Mouse (Mus musculus): ENCODE measurements around the gene Nop14.

- TF ChIP-seq CTCF (IDR thresholded peaks at IDR 0.05; ENCODE audit: low read depth) (no peak), EP300 (IDR thresholded peaks at IDR 0.05; ENCODE audit: low read depth) (no peak)
These were observed 25.1 kb downstream of the Nop14 start for GRCm38 (mm10) chr5:34634746-34635400.

Measured in liver, postnatal 0 days (tissue).